Mouse (Mus musculus) forebrain, embryonic 16.5 days (tissue): ENCODE data around the gene Olfr1445. TPM values are rescaled to one million over a fixed set of nuclear protein-coding genes. Genes with fewer than 3 reads are reported as not detected.

Experiments used
- ATAC-seq: fragments of 200-750 bp; cut with Nextera tagmentation; 2 replicates; pipeline ENCODE4 v1.8.0; 2017; ENCODE audit warnings: mild to moderate bottlenecking, moderate library complexity
- H3K27ac ChIP-seq: fragments of 300-500 bp; sonication (generic); 2 replicates; pipeline ENCODE4 v1.5.1; 2014; ENCODE audit warnings: low read length, control low read depth
- H3K27me3 ChIP-seq: fragments of 300-500 bp; sonication (generic); replicated peaks from 2 replicates; pipeline ENCODE4 v1.6.1; 2014; ENCODE audit warnings: low read length; ENCODE audit not compliant: control insufficient read depth, insufficient read depth
- H3K36me3 ChIP-seq: fragments of 300-500 bp; sonication (generic); 2 replicates; pipeline ENCODE4 v1.6.1; 2014; ENCODE audit not compliant: control insufficient read depth, insufficient read depth
- H3K4me1 ChIP-seq: fragments of 300-500 bp; sonication (generic); replicated peaks from 2 replicates; pipeline ENCODE4 v1.6.1; 2014; ENCODE audit warnings: low read length; ENCODE audit not compliant: control insufficient read depth, insufficient read depth
- H3K4me2 ChIP-seq: fragments of 300-500 bp; sonication (generic); 2 replicates; pipeline ENCODE4 v1.6.1; 2014; ENCODE audit warnings: mild to moderate bottlenecking, low read length, control low read depth
- H3K4me3 ChIP-seq: fragments of 300-500 bp; sonication (generic); replicated peaks from 2 replicates; pipeline ENCODE4 v1.5.1; 2014; ENCODE audit warnings: mild to moderate bottlenecking, low read length, control low read depth
- H3K9ac ChIP-seq: fragments of 300-500 bp; sonication (generic); replicated peaks from 2 replicates; pipeline ENCODE4 v1.6.1; 2014; ENCODE audit warnings: low read depth, low read length, control low read depth
- H3K9me3 ChIP-seq: fragments of 300-500 bp; sonication (generic); 2 replicates; pipeline ENCODE4 v1.6.1; 2016; ENCODE audit warnings: low read length; ENCODE audit not compliant: control insufficient read depth
- WGBS: fragments of 180-500 bp; shearing (Covaris S2); extraction: QIAGEN DNeasy Blood & Tissue Kit; methylation state at CpG from one replicate; pipeline ENCODE4 v1.1.7; 2014; 5-methylcytosine and 5-hydroxymethylcytosine counted together
- polyA plus RNA-seq: library from polyadenylated mRNA; unstranded; fragments of >200 nt; fragmentation: Nextera tagmentation; extraction: Ambion mirVana; gene quantifications from 2 replicates; pipeline ENCODE4 v1.2.1, GENCODE M21; 2015

Olfr1445 gene
- not detected in 2 replicates for polyA plus RNA-seq

- WGBS, result 84% methylated on average over 2 of the region's 2 CpGs
- no peak for ATAC-seq
These were observed at the start of gene Olfr1445 for GRCm38 (mm10) chr19:12883555-12883954. Gene Olfr1445 (plus strand): TSS chr19:12883855.

GRCm38 (mm10) chr19:12838507-12838906 is 45.1 kb upstream of the Olfr1445 start:
- no peak overlapping the region for H3K4me2 ChIP-seq
- WGBS, result 80% methylated on average over 1 of the region's 1 CpGs
- H3K9ac ChIP-seq, result no peak overlapping the region
- H3K4me3 ChIP-seq, result no peak overlapping the region
- no peaks in the 10 kb centered on the region for H3K4me1 ChIP-seq
- H3K27ac ChIP-seq, result no peak overlapping the region
- H3K27me3 ChIP-seq, result no peaks in the 10 kb centered on the region
- ATAC-seq, result no peak
- no peaks in the 10 kb centered on the region for H3K9me3 ChIP-seq
- H3K36me3 ChIP-seq, result no peaks in the 10 kb centered on the region

More at GRCm38 (mm10) chr19:12883555-12883954, at the start of gene Olfr1445:
- no peaks in the 10 kb centered on the region for H3K27me3 ChIP-seq
- no peak within 1 kb of the TSS for H3K4me2 ChIP-seq
- H3K27ac ChIP-seq, result no peak within 1 kb of the TSS
- no peaks in the 10 kb centered on the region for H3K4me1 ChIP-seq
- no peak within 1 kb of the TSS for H3K9ac ChIP-seq
- H3K9me3 ChIP-seq, result no peaks in the 10 kb centered on the region
- H3K36me3 ChIP-seq, result no peaks in the 10 kb centered on the region
- no peak within 1 kb of the TSS for H3K4me3 ChIP-seq

GRCm38 (mm10) chr19:12846382-12846781 is 37.3 kb upstream of the Olfr1445 start, which contains the start of gene Gm5244:
Gene Gm5244 (plus strand): TSS chr19:12846682.
- H3K4me1 ChIP-seq, result no peaks in the 10 kb centered on the region
- no peak for ATAC-seq
- H3K9me3 ChIP-seq, result no peaks in the 10 kb centered on the region
- no peak within 1 kb of the TSS for H3K4me2 ChIP-seq
- H3K27me3 ChIP-seq, result no peaks in the 10 kb centered on the region
- H3K36me3 ChIP-seq, result no peaks in the 10 kb centered on the region
- no peak within 1 kb of the TSS for H3K9ac ChIP-seq
- no peak within 1 kb of the TSS for H3K4me3 ChIP-seq
- H3K27ac ChIP-seq, result no peak within 1 kb of the TSS

- Histone ChIP-seq H3K9ac (no peak within 1 kb of the TSS), H3K4me2 (no peak within 1 kb of the TSS), H3K27ac (no peak within 1 kb of the TSS), H3K9me3 (no peaks in the 10 kb centered on the region), H3K4me3 (no peak within 1 kb of the TSS), H3K36me3 (no peaks in the 10 kb centered on the region), H3K4me1 (no peaks in the 10 kb centered on the region), H3K27me3 (no peaks in the 10 kb centered on the region)
- 81% methylated on average over 1 of the region's 1 CpGs for WGBS
- ATAC-seq, result no peak
These were observed 26.7 kb upstream of the Olfr1445 start, which contains the start of gene Olfr1444 for GRCm38 (mm10) chr19:12856983-12857382. Gene Olfr1444 (plus strand): TSS chr19:12857283.

DNA sequence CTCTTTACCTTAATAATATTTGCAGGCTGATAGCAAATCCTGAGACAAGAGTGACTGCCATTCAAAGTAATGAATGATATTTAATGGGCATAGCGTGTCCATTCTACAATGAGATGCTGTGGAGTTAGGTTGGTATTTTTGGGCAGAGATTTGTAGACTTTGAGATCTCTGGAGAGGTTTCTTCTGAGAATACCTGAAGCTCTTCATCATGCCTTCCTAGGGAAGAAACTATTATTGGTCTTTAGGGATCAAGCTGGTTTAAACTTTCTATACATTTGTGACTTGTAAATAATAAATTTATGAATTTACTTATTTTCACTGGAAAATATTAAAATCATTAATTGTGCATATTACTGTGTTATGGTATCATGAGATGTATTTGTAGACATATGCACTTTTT is 9.8 kb downstream of the Olfr1445 start, which contains the start of gene Olfr1446:
Gene Olfr1446 (minus strand): TSS at position 101 of the 400 bp plus-strand sequence.
- H3K4me2 ChIP-seq, result no peak within 1 kb of the TSS
- H3K36me3 ChIP-seq, result no peaks in the 10 kb centered on the region
- no peaks in the 10 kb centered on the region for H3K27me3 ChIP-seq
- no peak within 1 kb of the TSS for H3K4me3 ChIP-seq
- no peak for ATAC-seq
- no peaks in the 10 kb centered on the region for H3K9me3 ChIP-seq
- WGBS, result 79% methylated on average over 1 of the region's 1 CpGs
- no peaks in the 10 kb centered on the region for H3K4me1 ChIP-seq
- no peak within 1 kb of the TSS for H3K9ac ChIP-seq
- H3K27ac ChIP-seq, result no peak within 1 kb of the TSS

GRCm38 (mm10) chr19:12903643-12904042 is 20.0 kb downstream of the Olfr1445 start, which contains the start of gene Olfr1447:
Gene Olfr1447 (minus strand): TSS chr19:12903743.
- Histone ChIP-seq H3K9ac (no peak within 1 kb of the TSS), H3K27ac (no peak within 1 kb of the TSS), H3K4me3 (no peak within 1 kb of the TSS), H3K9me3 (no peaks in the 10 kb centered on the region), H3K4me1 (no peaks in the 10 kb centered on the region), H3K27me3 (no peaks in the 10 kb centered on the region), H3K36me3 (no peaks in the 10 kb centered on the region), H3K4me2 (no peak within 1 kb of the TSS)
- ATAC-seq, result no peak
- WGBS, result 96% methylated on average over 1 of the region's 1 CpGs

GRCm38 (mm10) chr19:12924319-12924718 is 40.7 kb downstream of the Olfr1445 start, which contains the start of gene Olfr1448:
Gene Olfr1448 (minus strand): TSS chr19:12924419.
- H3K9me3 ChIP-seq, result no peaks in the 10 kb centered on the region
- no peaks in the 10 kb centered on the region for H3K27me3 ChIP-seq
- H3K9ac ChIP-seq, result no peak within 1 kb of the TSS
- no peaks in the 10 kb centered on the region for H3K4me1 ChIP-seq
- no peak within 1 kb of the TSS for H3K4me3 ChIP-seq
- ATAC-seq, result no peak
- H3K4me2 ChIP-seq, result no peak within 1 kb of the TSS
- H3K27ac ChIP-seq, result no peak within 1 kb of the TSS
- H3K36me3 ChIP-seq, result no peaks in the 10 kb centered on the region
- 81% methylated on average over 1 of the region's 1 CpGs for WGBS

DNA sequence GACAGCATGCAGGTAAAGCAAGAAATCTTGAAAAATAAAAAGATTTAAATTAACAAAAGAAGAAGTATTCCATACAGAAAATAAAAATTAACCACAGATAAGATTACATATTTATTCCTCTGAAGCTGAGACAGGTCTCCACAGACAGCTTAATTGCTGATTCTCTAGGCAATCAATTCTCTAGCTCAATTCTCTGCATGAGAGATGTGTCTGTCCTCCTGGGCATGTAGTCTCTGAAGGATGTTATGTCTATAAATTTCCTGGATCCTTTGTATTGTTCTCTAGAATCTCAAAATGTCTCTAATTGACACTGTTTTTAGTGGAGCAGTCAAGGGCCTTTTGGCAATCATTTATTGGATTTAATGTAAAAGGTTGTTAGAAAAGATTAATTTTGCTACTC is 46.9 kb downstream of the Olfr1445 start, which contains the start of gene Olfr1449:
Gene Olfr1449 (plus strand): TSS at position 301 of the 400 bp plus-strand sequence.
- peaks cover 2% of the 10 kb centered on the region; the same call in 1 of the 2 replicates for H3K9me3 ChIP-seq
- no peak within 1 kb of the TSS for H3K4me3 ChIP-seq
- no peaks in the 10 kb centered on the region for H3K4me1 ChIP-seq
- no peak within 1 kb of the TSS for H3K4me2 ChIP-seq
- H3K36me3 ChIP-seq, result no peaks in the 10 kb centered on the region
- H3K9ac ChIP-seq, result no peak within 1 kb of the TSS
- no peak within 1 kb of the TSS for H3K27ac ChIP-seq
- no peaks in the 10 kb centered on the region for H3K27me3 ChIP-seq
- ATAC-seq, result no peak
